Mouse (Mus musculus) liver, embryonic 16.5 days (tissue): ENCODE data around the gene Selenoi. TPM values are rescaled to one million over a fixed set of nuclear protein-coding genes. Genes with fewer than 3 reads are reported as not detected.
"Not testable (repeated sequence)": the region's sequence is repeated elsewhere in the genome, so short reads cannot be mapped to it uniquely, and the experiment has no call there.

Experiments used
- ATAC-seq: fragments of 200-750 bp; cut with Nextera tagmentation; 2 replicates; pipeline ENCODE4 v1.8.0; 2017; ENCODE audit warnings: low read depth, mild to moderate bottlenecking, moderate number of reproducible peaks, moderate library complexity
- H3K27ac ChIP-seq: fragments of 300-500 bp; sonication (generic); 2 replicates; pipeline ENCODE4 v1.5.1; 2014; ENCODE audit warnings: mild to moderate bottlenecking, low read length
- H3K27me3 ChIP-seq: fragments of 300-500 bp; sonication (generic); 2 replicates; pipeline ENCODE4 v1.6.1; 2014; ENCODE audit warnings: low read depth, low read length, mixed read lengths; ENCODE audit not compliant: control insufficient read depth, insufficient read depth
- H3K36me3 ChIP-seq: fragments of 300-500 bp; sonication (generic); 2 replicates; pipeline ENCODE4 v1.6.1; 2014; ENCODE audit warnings: mild to moderate bottlenecking; ENCODE audit not compliant: control insufficient read depth, insufficient read depth
- H3K4me1 ChIP-seq: fragments of 300-500 bp; sonication (generic); 2 replicates; pipeline ENCODE4 v1.6.1; 2014; ENCODE audit warnings: low read depth, low read length, mixed read lengths; ENCODE audit not compliant: control insufficient read depth
- H3K4me2 ChIP-seq: fragments of 300-500 bp; sonication (generic); 2 replicates; pipeline ENCODE4 v1.6.1; 2014; ENCODE audit warnings: low read depth, low read length, mixed read lengths
- H3K4me3 ChIP-seq: fragments of 300-500 bp; sonication (generic); 2 replicates; pipeline ENCODE4 v1.5.1; 2014; ENCODE audit warnings: low read depth, mild to moderate bottlenecking, low read length
- H3K9ac ChIP-seq: fragments of 300-500 bp; sonication (generic); 2 replicates; pipeline ENCODE4 v1.6.1; 2014; ENCODE audit warnings: low read depth, low read length
- H3K9me3 ChIP-seq: fragments of 300-500 bp; sonication (generic); replicated peaks from 2 replicates; pipeline ENCODE4 v1.6.1; 2016; ENCODE audit warnings: low read length; ENCODE audit not compliant: control insufficient read depth
- WGBS: fragments of 180-500 bp; shearing (Covaris S2); extraction: QIAGEN DNeasy Blood & Tissue Kit; methylation state at CpG from one replicate; pipeline ENCODE4 v1.1.7; 2014; ENCODE audit not compliant: insufficient replicate concordance; 5-methylcytosine and 5-hydroxymethylcytosine counted together
- polyA plus RNA-seq: library from polyadenylated mRNA; unstranded; fragments of >200 nt; fragmentation: Nextera tagmentation; extraction: Ambion mirVana; gene quantifications from 2 replicates; pipeline ENCODE4 v1.2.1, GENCODE M21; 2015

The Selenoi gene
- polyA plus RNA-seq, 1 experiment from 2014 or later = 12.5 TPM

GRCm38 (mm10) chr5:30204441-30204840 is 27.9 kb upstream of the Selenoi start:
- Histone ChIP-seq H3K9me3 (no peaks in the 10 kb centered on the region), H3K9ac (no peak overlapping the region), H3K27me3 (no peaks in the 10 kb centered on the region), H3K27ac (no peak overlapping the region), H3K4me1 (no peaks in the 10 kb centered on the region), H3K36me3 (no peaks in the 10 kb centered on the region), H3K4me2 (no peak overlapping the region), H3K4me3 (no peak overlapping the region)
- no peak for ATAC-seq
- 19% methylated on average over 1 of the region's 1 CpGs for WGBS

GRCm38 (mm10) chr5:30205034-30205433 is 27.3 kb upstream of the Selenoi start:
- no peaks in the 10 kb centered on the region for H3K9me3 ChIP-seq
- no peak for ATAC-seq
- H3K4me2 ChIP-seq = no peak overlapping the region
- H3K36me3 ChIP-seq = no peaks in the 10 kb centered on the region
- H3K4me1 ChIP-seq = no peaks in the 10 kb centered on the region
- H3K27ac ChIP-seq = no peak overlapping the region
- WGBS = 46% methylated on average over 3 of the region's 3 CpGs
- no peaks in the 10 kb centered on the region for H3K27me3 ChIP-seq
- no peak overlapping the region for H3K9ac ChIP-seq
- H3K4me3 ChIP-seq = no peak overlapping the region

GRCm38 (mm10) chr5:30205493-30205892 is 26.9 kb upstream of the Selenoi start, which contains the start of gene Adgrf3:
Adgrf3 (minus strand) TSS chr5:30205722.
- Histone ChIP-seq H3K4me3 (no peak within 1 kb of the TSS), H3K9ac (no peak within 1 kb of the TSS), H3K9me3 (no peaks in the 10 kb centered on the region), H3K4me2 (no peak within 1 kb of the TSS), H3K27ac (no peak within 1 kb of the TSS), H3K4me1 (no peaks in the 10 kb centered on the region), H3K36me3 (no peaks in the 10 kb centered on the region), H3K27me3 (no peaks in the 10 kb centered on the region)
- WGBS = 46% methylated on average over 5 of the region's 5 CpGs
- no peak for ATAC-seq

- H3K36me3 ChIP-seq = no peaks in the 10 kb centered on the region
- no peak for ATAC-seq
- H3K4me1 ChIP-seq = no peaks in the 10 kb centered on the region
- no peak overlapping the region for H3K27ac ChIP-seq
- H3K4me2 ChIP-seq = no peak overlapping the region
- no peaks in the 10 kb centered on the region for H3K9me3 ChIP-seq
- 45% methylated on average over 6 of the region's 6 CpGs for WGBS
- no peaks in the 10 kb centered on the region for H3K27me3 ChIP-seq
- no peak overlapping the region for H3K9ac ChIP-seq
- H3K4me3 ChIP-seq = no peak overlapping the region
Measured at GRCm38 (mm10) chr5:30207276-30207675, 25.1 kb upstream of the Selenoi start.

GRCm38 (mm10) chr5:30210758-30211157 is 21.6 kb upstream of the Selenoi start:
- not testable (repeated sequence) for H3K4me2 ChIP-seq, H3K4me1 ChIP-seq, H3K9me3 ChIP-seq, H3K27ac ChIP-seq, H3K27me3 ChIP-seq, H3K36me3 ChIP-seq, H3K4me3 ChIP-seq, H3K9ac ChIP-seq, ATAC-seq
- WGBS = 67% methylated on average over 5 of the region's 5 CpGs

GRCm38 (mm10) chr5:30214889-30215288 is 17.5 kb upstream of the Selenoi start:
- H3K4me2 ChIP-seq = no peak overlapping the region
- H3K36me3 ChIP-seq = no peaks in the 10 kb centered on the region
- H3K27me3 ChIP-seq = no peaks in the 10 kb centered on the region
- H3K27ac ChIP-seq = no peak overlapping the region
- H3K4me3 ChIP-seq = no peak overlapping the region
- ATAC-seq = no peak
- 5% methylated on average over 4 of the region's 4 CpGs for WGBS
- no peak overlapping the region for H3K9ac ChIP-seq
- no peaks in the 10 kb centered on the region for H3K9me3 ChIP-seq
- no peaks in the 10 kb centered on the region for H3K4me1 ChIP-seq

GRCm38 (mm10) chr5:30215970-30216369 is 16.4 kb upstream of the Selenoi start:
- H3K4me2 ChIP-seq = no peak overlapping the region
- ATAC-seq = no peak
- H3K9me3 ChIP-seq = no peaks in the 10 kb centered on the region
- no peak overlapping the region for H3K9ac ChIP-seq
- H3K36me3 ChIP-seq = no peaks in the 10 kb centered on the region
- no peak overlapping the region for H3K4me3 ChIP-seq
- no peaks in the 10 kb centered on the region for H3K27me3 ChIP-seq
- 47% methylated on average over 5 of the region's 5 CpGs for WGBS
- H3K4me1 ChIP-seq = no peaks in the 10 kb centered on the region
- H3K27ac ChIP-seq = no peak overlapping the region

GRCm38 (mm10) chr5:30219715-30220114 is 12.7 kb upstream of the Selenoi start:
- Histone ChIP-seq H3K9ac (no peak overlapping the region), H3K4me2 (no peak overlapping the region), H3K36me3 (peaks cover 3% of the 10 kb centered on the region), H3K4me3 (no peak overlapping the region), H3K27me3 (no peaks in the 10 kb centered on the region), H3K9me3 (no peaks in the 10 kb centered on the region), H3K27ac (no peak overlapping the region), H3K4me1 (no peaks in the 10 kb centered on the region)
- 58% methylated on average over 2 of the region's 2 CpGs for WGBS
- no peak for ATAC-seq

GRCm38 (mm10) chr5:30220666-30221065 is 11.7 kb upstream of the Selenoi start:
- Histone ChIP-seq H3K4me1 (no peaks in the 10 kb centered on the region), H3K9me3 (no peaks in the 10 kb centered on the region), H3K27ac (no peak overlapping the region), H3K4me2 (no peak overlapping the region), H3K9ac (no peak overlapping the region), H3K36me3 (peaks cover 3% of the 10 kb centered on the region), H3K4me3 (no peak overlapping the region), H3K27me3 (no peaks in the 10 kb centered on the region)
- 77% methylated on average over 8 of the region's 8 CpGs for WGBS
- no peak for ATAC-seq
